Mouse (Mus musculus): ENCODE data around the gene Nkapd1. TPM values are rescaled to one million over a fixed set of nuclear protein-coding genes. Genes with fewer than 3 reads are reported as not detected.

The Nkapd1 gene
- polyA plus RNA-seq, 1 experiment from 2014 or later = 23.3 TPM

GRCm38 (mm10) chr9:50594794-50595417, 22.4 kb downstream of the Nkapd1 start:
- peaks cover 49% of the 10 kb centered on the region for H3K36me3 ChIP-seq
- no peak for ATAC-seq (replicated peaks)

DNA sequence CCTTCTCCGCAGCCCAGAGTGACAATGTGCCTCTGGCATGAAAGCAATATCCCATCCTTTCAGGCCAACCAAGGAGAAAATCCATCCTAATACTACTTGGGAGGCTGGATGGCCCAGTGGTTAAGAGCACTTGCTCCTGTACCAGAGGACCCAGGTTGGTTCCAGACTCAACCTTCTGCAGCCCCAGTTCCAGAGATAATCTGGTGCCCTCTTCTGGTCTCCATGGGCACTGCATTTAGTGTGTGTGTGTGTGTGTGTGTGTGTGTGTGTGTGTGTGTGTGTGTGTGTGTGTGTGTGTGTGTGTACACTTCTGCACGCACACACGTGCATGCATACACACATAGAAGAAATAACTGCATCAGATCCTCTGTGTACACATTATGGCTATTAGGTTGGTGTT, 23.7 kb downstream of the Nkapd1 start:
- WGBS = 72% methylated on average over 3 of the region's 3 CpGs
- H3K4me2 ChIP-seq (replicated peaks) = no peak overlapping the region
- H3K27me3 ChIP-seq = no peaks in the 10 kb centered on the region
- H3K9ac ChIP-seq (replicated peaks) = no peak overlapping the region
- no peaks in the 10 kb centered on the region for H3K4me1 ChIP-seq
- no peak overlapping the region for H3K27ac ChIP-seq (replicated peaks)
- H3K9me3 ChIP-seq = no peaks in the 10 kb centered on the region
- peaks cover 37% of the 10 kb centered on the region for H3K36me3 ChIP-seq
- ATAC-seq (replicated peaks) = no peak
- no peak overlapping the region for H3K4me3 ChIP-seq

More at GRCm38 (mm10) chr9:50594794-50595417, 22.4 kb downstream of the Nkapd1 start:
- WGBS = 81% methylated on average over 12 of the region's 12 CpGs
- H3K4me1 ChIP-seq = no peaks in the 10 kb centered on the region
- no peak overlapping the region for H3K9ac ChIP-seq (replicated peaks)
- no peak overlapping the region for H3K4me3 ChIP-seq
- H3K27ac ChIP-seq (replicated peaks) = no peak overlapping the region
- H3K9me3 ChIP-seq = no peaks in the 10 kb centered on the region
- no peaks in the 10 kb centered on the region for H3K27me3 ChIP-seq
- no peak overlapping the region for H3K4me2 ChIP-seq (replicated peaks)

DNA sequence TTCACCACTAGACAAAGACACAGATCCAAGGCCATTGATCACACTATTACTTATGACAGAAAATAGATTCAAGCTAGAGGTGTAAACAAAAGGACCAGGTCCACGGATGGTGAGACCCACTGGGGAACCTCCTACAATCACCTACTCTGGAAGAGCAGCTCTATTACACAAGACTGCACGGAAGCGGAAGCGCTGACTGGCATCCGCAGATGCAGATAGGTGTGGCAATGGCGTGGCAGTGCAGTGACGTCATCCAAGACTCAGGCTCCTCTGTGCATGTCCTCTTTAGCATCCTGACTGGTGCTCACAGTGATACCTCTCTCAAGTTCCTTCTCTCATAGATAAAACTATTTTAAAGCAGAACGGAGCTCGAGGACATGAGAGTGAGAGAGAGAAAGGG, 24.3 kb downstream of the Nkapd1 start:
- Histone ChIP-seq H3K27ac (replicated peaks) (no peak overlapping the region), H3K4me3 (no peak overlapping the region), H3K36me3 (peaks cover 31% of the 10 kb centered on the region), H3K4me1 (no peaks in the 10 kb centered on the region), H3K9me3 (no peaks in the 10 kb centered on the region), H3K9ac (replicated peaks) (no peak overlapping the region), H3K27me3 (no peaks in the 10 kb centered on the region), H3K4me2 (replicated peaks) (no peak overlapping the region)
- ATAC-seq (replicated peaks) = no peak
- WGBS = 91% methylated on average over 9 of the region's 9 CpGs

DNA sequence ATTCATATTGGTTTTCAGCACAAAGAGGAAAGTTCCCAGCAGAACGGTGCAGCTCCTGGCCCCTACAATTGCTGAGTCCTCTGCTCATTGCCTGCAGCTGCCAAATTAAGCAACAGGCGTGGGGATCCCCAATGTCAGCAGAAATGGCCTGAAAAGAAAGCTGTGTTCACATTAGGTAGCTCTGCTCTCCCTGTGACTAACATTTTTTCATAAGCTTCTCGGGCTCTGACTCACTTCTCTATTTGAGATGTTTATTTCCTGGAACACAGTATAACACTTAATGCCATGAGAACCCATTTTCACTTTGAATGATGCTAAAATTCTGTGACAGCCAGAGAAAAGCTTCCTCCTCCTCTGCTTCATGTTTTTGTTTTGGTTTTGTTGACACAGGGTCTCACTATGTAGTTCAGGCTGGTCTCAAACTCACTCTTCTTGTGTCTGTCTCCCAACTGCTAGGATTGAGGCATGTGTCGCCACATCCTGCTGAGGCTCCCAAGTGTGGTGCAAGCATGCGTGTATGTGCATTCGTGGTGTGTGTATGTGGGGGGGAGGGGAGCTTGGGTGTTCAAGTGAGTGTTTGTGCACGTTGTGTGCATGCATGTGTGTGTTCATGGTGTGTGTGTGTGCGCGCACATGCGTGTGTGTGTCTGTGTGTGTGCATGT, 26.3 kb downstream of the Nkapd1 start:
- no peaks in the 10 kb centered on the region for H3K9me3 ChIP-seq
- no peak for ATAC-seq (replicated peaks)
- H3K4me2 ChIP-seq (replicated peaks) = no peak overlapping the region
- no peaks in the 10 kb centered on the region for H3K4me1 ChIP-seq
- 75% methylated on average over 10 of the region's 10 CpGs for WGBS
- H3K27ac ChIP-seq (replicated peaks) = no peak overlapping the region
- peaks cover 12% of the 10 kb centered on the region; the same call in 1 of the 2 replicates for H3K36me3 ChIP-seq
- H3K27me3 ChIP-seq = no peaks in the 10 kb centered on the region
- no peak overlapping the region for H3K4me3 ChIP-seq
- H3K9ac ChIP-seq (replicated peaks) = no peak overlapping the region

DNA sequence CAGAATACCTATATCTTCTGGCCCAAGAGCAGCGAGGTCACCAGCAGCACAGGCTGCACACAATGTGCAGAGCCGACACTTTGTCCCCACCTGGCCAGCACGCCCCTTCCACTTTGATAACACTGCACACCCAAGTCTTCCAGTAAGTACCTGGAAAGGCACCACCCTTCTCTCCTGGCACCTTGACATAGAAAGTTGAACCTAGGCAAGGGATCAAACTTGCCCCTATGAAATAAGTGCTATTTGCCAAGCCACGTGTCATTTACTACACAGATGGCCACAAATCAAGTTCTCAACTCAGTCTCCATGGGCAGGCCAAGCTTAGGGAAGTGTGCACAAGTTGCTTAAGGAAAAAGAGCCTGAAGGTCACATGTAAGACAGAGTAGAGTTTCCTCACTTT, 30.3 kb downstream of the Nkapd1 start:
- no peak overlapping the region for H3K9ac ChIP-seq (replicated peaks)
- H3K27ac ChIP-seq (replicated peaks) = no peak overlapping the region
- no peaks in the 10 kb centered on the region for H3K27me3 ChIP-seq
- WGBS = 76% methylated on average over 4 of the region's 4 CpGs
- H3K4me1 ChIP-seq = no peaks in the 10 kb centered on the region
- ATAC-seq (replicated peaks) = no peak
- no peak overlapping the region for H3K4me2 ChIP-seq (replicated peaks)
- no peaks in the 10 kb centered on the region for H3K9me3 ChIP-seq
- no peaks in the 10 kb centered on the region for H3K36me3 ChIP-seq
- no peak overlapping the region for H3K4me3 ChIP-seq

GRCm38 (mm10) chr9:50585145-50585818, 32.0 kb downstream of the Nkapd1 start:
- Histone ChIP-seq H3K36me3 (no peaks in the 10 kb centered on the region), H3K4me2 (replicated peaks) (no peak overlapping the region), H3K4me3 (no peak overlapping the region), H3K9me3 (no peaks in the 10 kb centered on the region), H3K27ac (replicated peaks) (no peak overlapping the region), H3K4me1 (no peaks in the 10 kb centered on the region), H3K27me3 (no peaks in the 10 kb centered on the region), H3K9ac (replicated peaks) (no peak overlapping the region)
- WGBS = 87% methylated on average over 6 of the region's 6 CpGs
- ATAC-seq (replicated peaks) = no peak

GRCm38 (mm10) chr9:50580370-50580769, 36.9 kb downstream of the Nkapd1 start:
- Histone ChIP-seq H3K27ac (replicated peaks) (no peak overlapping the region), H3K4me2 (replicated peaks) (no peak overlapping the region), H3K4me1 (no peaks in the 10 kb centered on the region), H3K27me3 (no peaks in the 10 kb centered on the region), H3K4me3 (no peak overlapping the region), H3K9ac (replicated peaks) (no peak overlapping the region), H3K9me3 (no peaks in the 10 kb centered on the region), H3K36me3 (no peaks in the 10 kb centered on the region)
- ATAC-seq (replicated peaks) = no peak
- WGBS = 30% methylated on average over 4 of the region's 4 CpGs

- Histone ChIP-seq H3K27me3 (no peaks in the 10 kb centered on the region), H3K4me3 (no peak overlapping the region), H3K4me1 (no peaks in the 10 kb centered on the region), H3K27ac (replicated peaks) (no peak overlapping the region), H3K36me3 (no peaks in the 10 kb centered on the region), H3K4me2 (replicated peaks) (no peak overlapping the region), H3K9me3 (no peaks in the 10 kb centered on the region), H3K9ac (replicated peaks) (no peak overlapping the region)
- ATAC-seq (replicated peaks) = no peak
- WGBS = 83% methylated on average over 10 of the region's 10 CpGs
Observed at GRCm38 (mm10) chr9:50569599-50570525, 47.4 kb downstream of the Nkapd1 start.

GRCm38 (mm10) chr9:50567881-50568280, 49.4 kb downstream of the Nkapd1 start:
- no peaks in the 10 kb centered on the region for H3K9me3 ChIP-seq
- H3K36me3 ChIP-seq = no peaks in the 10 kb centered on the region
- no peak overlapping the region for H3K4me3 ChIP-seq
- H3K27me3 ChIP-seq = no peaks in the 10 kb centered on the region
- no peaks in the 10 kb centered on the region for H3K4me1 ChIP-seq
- no peak overlapping the region for H3K27ac ChIP-seq (replicated peaks)
- no peak overlapping the region for H3K4me2 ChIP-seq (replicated peaks)
- H3K9ac ChIP-seq (replicated peaks) = no peak overlapping the region
- ATAC-seq (replicated peaks) = no peak
- 91% methylated on average over 2 of the region's 2 CpGs for WGBS

DNA sequence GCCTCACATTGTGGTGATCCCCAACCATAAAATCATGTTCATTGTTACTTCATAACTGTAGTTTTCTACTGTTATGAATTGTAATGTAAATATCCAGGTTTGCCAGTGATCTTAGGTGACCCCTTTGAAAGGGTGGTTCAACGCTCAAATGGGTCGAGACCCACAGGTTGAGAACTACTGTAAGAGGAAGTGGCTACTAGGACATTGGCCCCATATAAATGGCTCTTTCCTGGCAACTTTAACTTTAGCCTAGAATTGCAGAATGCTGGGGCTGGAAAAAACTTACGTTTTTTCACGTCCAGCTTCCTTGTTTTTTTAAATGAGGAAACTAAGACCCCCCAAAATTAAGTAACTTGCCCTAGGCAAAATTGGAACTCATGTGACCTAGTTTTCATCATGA, 49.9 kb downstream of the Nkapd1 start:
- Histone ChIP-seq H3K27ac (replicated peaks) (no peak overlapping the region), H3K4me1 (no peaks in the 10 kb centered on the region), H3K9me3 (no peaks in the 10 kb centered on the region), H3K4me2 (replicated peaks) (no peak overlapping the region), H3K9ac (replicated peaks) (no peak overlapping the region), H3K27me3 (no peaks in the 10 kb centered on the region), H3K4me3 (no peak overlapping the region), H3K36me3 (no peaks in the 10 kb centered on the region)
- WGBS = 95% methylated on average over 4 of the region's 4 CpGs
- no peak for ATAC-seq (replicated peaks)

- Histone ChIP-seq H3K4me2 (replicated peaks) (no peak overlapping the region), H3K4me3 (no peak overlapping the region)
- 84% methylated on average over 4 of the region's 4 CpGs for WGBS
Observed at GRCm38 (mm10) chr9:50565940-50566339, 51.3 kb downstream of the Nkapd1 start.

GRCm38 (mm10) chr9:50565173-50565572, 52.1 kb downstream of the Nkapd1 start:
- no peaks in the 10 kb centered on the region for H3K9me3 ChIP-seq
- no peak overlapping the region for H3K4me3 ChIP-seq
- ATAC-seq (replicated peaks) = no peak
- H3K4me2 ChIP-seq (replicated peaks) = no peak overlapping the region
- H3K36me3 ChIP-seq = no peaks in the 10 kb centered on the region
- H3K4me1 ChIP-seq = no peaks in the 10 kb centered on the region
- no peak overlapping the region for H3K27ac ChIP-seq (replicated peaks)
- H3K27me3 ChIP-seq = no peaks in the 10 kb centered on the region
- WGBS = 78% methylated on average over 7 of the region's 7 CpGs
- H3K9ac ChIP-seq (replicated peaks) = no peak overlapping the region

More at GRCm38 (mm10) chr9:50565940-50566339, 51.3 kb downstream of the Nkapd1 start:
- Histone ChIP-seq H3K36me3 (no peaks in the 10 kb centered on the region), H3K9ac (replicated peaks) (no peak overlapping the region), H3K9me3 (no peaks in the 10 kb centered on the region), H3K27ac (replicated peaks) (no peak overlapping the region), H3K4me1 (no peaks in the 10 kb centered on the region), H3K27me3 (no peaks in the 10 kb centered on the region)
- no peak for ATAC-seq (replicated peaks)

All from forebrain, embryonic 15.5 days (tissue).